Mouse (Mus musculus) olfactory bulb, adult 2 months (tissue): ENCODE data around the gene Dctn1.

Experiments
- CTCF ChIP-seq: fragments of 200-500 bp; IDR thresholded peaks from 2 replicates; pipeline ENCODE4 v1.5.1; 2012; ENCODE audit warnings: low read depth, mild to moderate bottlenecking, low read length, moderate library complexity; ENCODE audit not compliant: insufficient read depth
- POLR2A ChIP-seq: fragments of 200-500 bp; IDR thresholded peaks from 2 replicates; pipeline ENCODE4 v1.6.1; 2012; ENCODE audit warnings: mild to moderate bottlenecking, low read depth, low read length, moderate library complexity; ENCODE audit not compliant: insufficient read depth

- peak; percentile 46; the same call in 1 of the 2 replicates for TF ChIP-seq CTCF
- TF ChIP-seq POLR2A = peak; percentile 70
These were observed at the start of gene Dctn1 for GRCm38 (mm10) chr6:83165607-83166242.
